Mouse (Mus musculus) liver, embryonic 14.5 days (tissue): Measurements from ENCODE around the gene Clstn2.

ENCODE experiments used
- CTCF ChIP-seq: IDR thresholded peaks from 2 replicates; pipeline ENCODE4 v1.5.1; 2016; ENCODE audit warnings: antibody characterized with exemption, low read depth, control low read depth
- EP300 ChIP-seq: IDR thresholded peaks from 2 replicates; pipeline ENCODE4 v1.6.1; 2016; ENCODE audit warnings: antibody characterized with exemption, low read depth

DNA sequence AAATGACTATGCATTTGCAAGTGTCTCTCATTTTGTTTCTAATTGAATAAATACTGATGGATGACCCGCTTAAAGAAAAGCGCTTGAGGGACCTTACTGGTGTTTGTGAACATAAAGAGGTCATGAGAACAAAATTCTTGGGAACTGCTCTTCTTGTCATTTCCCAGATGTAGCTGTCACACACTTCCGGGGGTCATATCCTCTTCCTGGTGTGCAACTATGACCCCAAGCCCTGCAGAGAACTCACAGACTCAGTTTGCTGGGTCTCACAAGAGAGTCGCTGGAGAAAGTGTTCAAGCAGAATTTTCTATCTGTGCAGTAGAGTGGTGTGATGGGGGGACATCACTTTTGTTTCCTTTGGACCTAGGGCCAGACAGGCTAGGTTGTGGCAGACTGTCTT lies 442.3 kb downstream of the Clstn2 start:
- TF ChIP-seq EP300: no peak
- no peak for TF ChIP-seq CTCF
